Comparison of ENCODE assay signal across 8 mouse cellular contexts in the genomic region with DNA sequence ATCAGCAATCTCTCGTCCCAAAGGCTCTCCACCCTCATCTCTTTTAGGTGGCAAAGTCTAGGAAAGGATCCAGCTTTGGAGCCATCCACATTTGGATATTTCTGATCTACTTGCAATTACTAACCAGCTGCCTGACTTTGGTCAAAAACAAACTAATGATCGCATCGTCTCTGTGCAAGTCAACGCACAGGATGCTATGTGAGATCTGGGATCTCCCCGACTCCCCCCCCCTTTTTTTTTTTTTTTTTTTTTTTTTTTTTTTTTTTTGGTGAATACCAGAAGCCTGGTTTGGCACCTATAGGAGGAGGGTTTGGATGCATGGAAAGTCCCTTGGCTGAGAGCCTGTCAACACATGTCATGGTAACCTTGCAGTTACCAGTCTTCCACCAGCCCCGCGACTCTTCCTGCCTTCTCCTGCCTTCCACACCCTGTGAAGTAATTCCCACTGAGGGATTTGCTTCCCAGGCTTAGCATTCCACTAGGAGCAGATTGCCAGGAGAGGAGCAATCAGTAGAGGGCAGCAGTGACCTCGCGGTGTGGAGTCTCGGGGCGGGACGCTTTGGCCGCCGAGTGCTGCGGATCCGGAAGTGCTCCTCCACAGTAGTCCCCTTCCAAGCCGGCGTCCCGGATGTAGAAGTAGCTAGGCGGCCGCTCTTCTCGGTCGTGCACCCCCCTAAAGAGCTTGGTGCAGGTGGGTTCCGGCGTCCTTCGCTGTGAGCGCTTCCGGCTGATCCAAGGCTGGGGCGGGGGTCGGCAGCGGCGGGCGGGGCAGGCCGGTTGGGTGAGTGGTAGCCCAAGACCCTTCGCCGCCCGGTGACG. TPM values are rescaled to one million over a fixed set of nuclear protein-coding genes. Genes with fewer than 3 reads are reported as not detected.
DNase-seq lines count a peak whose midpoint lies in the region; ATAC-seq lines count a peak whose summit lies in the region.

A gene (plus strand): TSS at position 598 of the 819 bp plus-strand sequence.

- peak within 1 kb of the TSS; percentile 78 for H3K9ac ChIP-seq in hindbrain, embryonic 16.5 days (ENCODE audit: low read depth, low read length)

- peak within 1 kb of the TSS; percentile 77 for H3K27ac ChIP-seq in hindbrain, embryonic 16.5 days (ENCODE audit: low read depth, low read length)
- peak within 1 kb of the TSS; percentile 30 for H3K27ac ChIP-seq in macrophage

- WGBS in hindbrain, embryonic 16.5 days = 3% methylated on average over 38 of the region's 38 CpGs
- WGBS in macrophage (ENCODE audit: missing documents) = 6% methylated on average over 37 of the region's 38 CpGs

- peaks cover 10% of the 10 kb centered on the region for H3K4me1 ChIP-seq in hindbrain, embryonic 16.5 days (ENCODE audit: control insufficient read depth, insufficient read depth, low read depth, low read length)

- H3K4me2 ChIP-seq in hindbrain, embryonic 16.5 days (ENCODE audit: low read length) = peak within 1 kb of the TSS; percentile 61

- peak within 1 kb of the TSS; percentile 70 for H3K4me3 ChIP-seq in hindbrain, embryonic 16.5 days (ENCODE audit: low read length)
- peak within 1 kb of the TSS; percentile 78 for H3K4me3 ChIP-seq in macrophage (ENCODE audit: inconsistent target)

- peak; percentile 100 for ATAC-seq in hindbrain, embryonic 16.5 days

- no peaks in the 10 kb centered on the region for H3K36me3 ChIP-seq in hindbrain, embryonic 16.5 days (ENCODE audit: control insufficient read depth, insufficient read depth, low read length)
- H3K36me3 ChIP-seq in macrophage (ENCODE audit: inconsistent target) = no peaks in the 10 kb centered on the region

- no peaks in the 10 kb centered on the region for H3K27me3 ChIP-seq in hindbrain, embryonic 16.5 days (replicated peaks; ENCODE audit: control insufficient read depth, insufficient read depth, low read length)

- H3K9me3 ChIP-seq in hindbrain, embryonic 16.5 days (ENCODE audit: control insufficient read depth, low read length) = no peaks in the 10 kb centered on the region

- peak; percentile 89 for DNase-seq in WW6 (ENCODE audit: low read depth, low spot score)
- peak; percentile 84 to 94 for DNase-seq in cerebellum, postnatal 4 days (ENCODE audit: low spot score in 2 of 2)
- DNase-seq in gastrocnemius, adult 18-20 months (ENCODE audit: low spot score) = peak; percentile 96
- peak; percentile 93 to 94 for DNase-seq in left cerebral cortex, adult 18-20 months (ENCODE audit: low spot score in 2 of 2)
- DNase-seq in right cerebral cortex, adult 18-20 months = peak; percentile 95
- DNase-seq in urinary bladder, postnatal 10 days (ENCODE audit: low spot score) = peak; percentile 72

- peaks cover 30% of the 10 kb centered on the region for H3K79me2 ChIP-seq in macrophage (ENCODE audit: inconsistent target)

RNA-seq across cellular contexts. Expression of the gene that starts here (rescaled TPM):
- total RNA-seq in gastrocnemius, adult 18-20 months (2021) = 10 to 100 TPM; 12.1 to 16.0 TPM
- 36.2 and 37.1 TPM in 2 replicates for polyA plus RNA-seq in hindbrain, embryonic 16.5 days (2015; fragmentation: Nextera tagmentation; extraction: Ambion mirVana)
- total RNA-seq in left cerebral cortex, adult 18-20 months (2021) = 10 to 100 TPM; 10.8 to 17.3 TPM
- 10 to 100 TPM in 16 of 26 experiments, 1 to 10 TPM in 10; 2.5 to 24.6 (median 10.8) TPM for total RNA-seq in macrophage (2018; cell fraction: chromatin; rRNA removed)
- 10 to 100 TPM; 13.6 to 24.8 (median 18.8) TPM for total RNA-seq in macrophage (2018; cell fraction: cytosol; rRNA removed)
- 10 to 100 TPM in 22 of 26 experiments, 1 to 10 TPM in 4; 7.9 to 46.6 (median 26.4) TPM for total RNA-seq in macrophage (2018; cell fraction: nucleus; rRNA removed)
- polyA plus RNA-seq in macrophage (2018) = 11.5 to 21.0 TPM (median 15.2 TPM) in 3 replicates

Comparison
In these comparisons a context has a peak if more than half of its experiments do, and no peak if none do; other contexts are left out.
1. Peak in every context shown above with its lines: DNase-seq, ATAC-seq, H3K4me3 ChIP-seq and H3K27ac ChIP-seq.